Mouse (Mus musculus): ENCODE measurements around the gene Bend6. TPM values are rescaled to one million over a fixed set of nuclear protein-coding genes. Genes with fewer than 3 reads are reported as not detected.

Gene Bend6
- polyA plus RNA-seq, 1 experiment from 2014 or later: 58.6 TPM

GRCm38 (mm10) chr1:33916554-33916953, 8.9 kb upstream of the Bend6 start:
- H3K9ac ChIP-seq (replicated peaks; ENCODE audit: low read depth, low read length): no peak overlapping the region
- H3K27me3 ChIP-seq (replicated peaks; ENCODE audit: control insufficient read depth, insufficient read depth, low read length): no peaks in the 10 kb centered on the region
- H3K4me2 ChIP-seq (ENCODE audit: low read length): no peak overlapping the region
- no peaks in the 10 kb centered on the region for H3K4me1 ChIP-seq (replicated peaks; ENCODE audit: control insufficient read depth, insufficient read depth, low read length)
- no peaks in the 10 kb centered on the region for H3K36me3 ChIP-seq (ENCODE audit: control insufficient read depth, insufficient read depth)
- WGBS: 87% methylated on average over 5 of the region's 5 CpGs
- no peak overlapping the region for H3K27ac ChIP-seq (ENCODE audit: low read length)
- no peaks in the 10 kb centered on the region; the same call in 1 of the 2 replicates for H3K9me3 ChIP-seq (ENCODE audit: control insufficient read depth, low read length)
- H3K4me3 ChIP-seq (replicated peaks; ENCODE audit: low read length): no peak overlapping the region
- ATAC-seq: no peak

- H3K9ac ChIP-seq (replicated peaks; ENCODE audit: low read depth, low read length): no peak overlapping the region
- ATAC-seq: no peak
- WGBS: 72% methylated on average over 8 of the region's 8 CpGs
- H3K27ac ChIP-seq (ENCODE audit: low read length): no peak overlapping the region
- no peaks in the 10 kb centered on the region; the same call in 1 of the 2 replicates for H3K27me3 ChIP-seq (replicated peaks; ENCODE audit: control insufficient read depth, insufficient read depth, low read length)
- no peaks in the 10 kb centered on the region; the same call in 1 of the 2 replicates for H3K9me3 ChIP-seq (ENCODE audit: control insufficient read depth, low read length)
- no peak overlapping the region for H3K4me2 ChIP-seq (ENCODE audit: low read length)
- peaks cover 24% of the 10 kb centered on the region for H3K4me1 ChIP-seq (replicated peaks; ENCODE audit: control insufficient read depth, insufficient read depth, low read length)
- H3K4me3 ChIP-seq (replicated peaks; ENCODE audit: low read length): no peak overlapping the region
- H3K36me3 ChIP-seq (ENCODE audit: control insufficient read depth, insufficient read depth): no peaks in the 10 kb centered on the region
Measured at GRCm38 (mm10) chr1:33911589-33911988, 4.0 kb upstream of the Bend6 start.

GRCm38 (mm10) chr1:33908191-33908962, 761 bp upstream of the Bend6 start, which contains the start of gene Dst:
Dst (plus strand) TSS chr1:33908225.
- Histone ChIP-seq H3K4me3 (replicated peaks; ENCODE audit: low read length) (peak within 1 kb of the TSS; percentile 75), H3K9me3 (ENCODE audit: control insufficient read depth, low read length) (no peaks in the 10 kb centered on the region), H3K4me2 (ENCODE audit: low read length) (peak within 1 kb of the TSS; percentile 83), H3K27ac (ENCODE audit: low read length) (peak within 1 kb of the TSS; percentile 78), H3K27me3 (replicated peaks; ENCODE audit: control insufficient read depth, insufficient read depth, low read length) (no peaks in the 10 kb centered on the region; the same call in 1 of the 2 replicates), H3K36me3 (ENCODE audit: control insufficient read depth, insufficient read depth) (no peaks in the 10 kb centered on the region), H3K4me1 (replicated peaks; ENCODE audit: control insufficient read depth, insufficient read depth, low read length) (peaks cover 27% of the 10 kb centered on the region), H3K9ac (replicated peaks; ENCODE audit: low read depth, low read length) (peak within 1 kb of the TSS; percentile 74)
- ATAC-seq: no peak
- 4% methylated on average over 43 of the region's 44 CpGs for WGBS

GRCm38 (mm10) chr1:33906927-33907326, 689 bp downstream of the Bend6 start:
- 1% methylated on average over 20 of the region's 20 CpGs for WGBS
- Histone ChIP-seq H3K9me3 (ENCODE audit: control insufficient read depth, low read length) (no peaks in the 10 kb centered on the region), H3K4me2 (ENCODE audit: low read length) (peak overlapping the region; percentile 83), H3K27me3 (replicated peaks; ENCODE audit: control insufficient read depth, insufficient read depth, low read length) (no peaks in the 10 kb centered on the region; the same call in 1 of the 2 replicates), H3K4me3 (replicated peaks; ENCODE audit: low read length) (peak overlapping the region; percentile 75), H3K36me3 (ENCODE audit: control insufficient read depth, insufficient read depth) (no peaks in the 10 kb centered on the region), H3K4me1 (replicated peaks; ENCODE audit: control insufficient read depth, insufficient read depth, low read length) (peaks cover 27% of the 10 kb centered on the region), H3K9ac (replicated peaks; ENCODE audit: low read depth, low read length) (peak overlapping the region; percentile 74), H3K27ac (ENCODE audit: low read length) (peak overlapping the region; percentile 78)
- ATAC-seq: peak; percentile 11

GRCm38 (mm10) chr1:33906216-33906615, 1.4 kb downstream of the Bend6 start:
- WGBS: 29% methylated on average over 10 of the region's 10 CpGs
- peak overlapping the region; percentile 83 for H3K4me2 ChIP-seq (ENCODE audit: low read length)
- H3K4me3 ChIP-seq (replicated peaks; ENCODE audit: low read length): peak overlapping the region; percentile 25
- H3K36me3 ChIP-seq (ENCODE audit: control insufficient read depth, insufficient read depth): no peaks in the 10 kb centered on the region
- H3K9me3 ChIP-seq (ENCODE audit: control insufficient read depth, low read length): no peaks in the 10 kb centered on the region
- no peaks in the 10 kb centered on the region; the same call in 1 of the 2 replicates for H3K27me3 ChIP-seq (replicated peaks; ENCODE audit: control insufficient read depth, insufficient read depth, low read length)
- H3K9ac ChIP-seq (replicated peaks; ENCODE audit: low read depth, low read length): peak overlapping the region; percentile 15; the same call in 1 of the 2 replicates
- H3K27ac ChIP-seq (ENCODE audit: low read length): no peak overlapping the region; the same call in 1 of the 2 replicates
- ATAC-seq: no peak
- H3K4me1 ChIP-seq (replicated peaks; ENCODE audit: control insufficient read depth, insufficient read depth, low read length): peaks cover 27% of the 10 kb centered on the region

GRCm38 (mm10) chr1:33903587-33903986, 4.0 kb downstream of the Bend6 start:
- Histone ChIP-seq H3K27me3 (replicated peaks; ENCODE audit: control insufficient read depth, insufficient read depth, low read length) (no peaks in the 10 kb centered on the region), H3K4me2 (ENCODE audit: low read length) (no peak overlapping the region), H3K4me1 (replicated peaks; ENCODE audit: control insufficient read depth, insufficient read depth, low read length) (peaks cover 12% of the 10 kb centered on the region), H3K9ac (replicated peaks; ENCODE audit: low read depth, low read length) (no peak overlapping the region), H3K36me3 (ENCODE audit: control insufficient read depth, insufficient read depth) (no peaks in the 10 kb centered on the region), H3K4me3 (replicated peaks; ENCODE audit: low read length) (no peak overlapping the region), H3K9me3 (ENCODE audit: control insufficient read depth, low read length) (no peaks in the 10 kb centered on the region), H3K27ac (ENCODE audit: low read length) (no peak overlapping the region)
- ATAC-seq: no peak
- WGBS: 40% methylated on average over 9 of the region's 9 CpGs

GRCm38 (mm10) chr1:33900175-33900574, 7.4 kb downstream of the Bend6 start:
- H3K9ac ChIP-seq (replicated peaks; ENCODE audit: low read depth, low read length): no peak overlapping the region
- 84% methylated on average over 8 of the region's 8 CpGs for WGBS
- no peak for ATAC-seq
- H3K27me3 ChIP-seq (replicated peaks; ENCODE audit: control insufficient read depth, insufficient read depth, low read length): no peaks in the 10 kb centered on the region
- H3K4me2 ChIP-seq (ENCODE audit: low read length): no peak overlapping the region
- no peak overlapping the region for H3K4me3 ChIP-seq (replicated peaks; ENCODE audit: low read length)
- no peak overlapping the region for H3K27ac ChIP-seq (ENCODE audit: low read length)
- no peaks in the 10 kb centered on the region for H3K36me3 ChIP-seq (ENCODE audit: control insufficient read depth, insufficient read depth)
- no peaks in the 10 kb centered on the region for H3K9me3 ChIP-seq (ENCODE audit: control insufficient read depth, low read length)
- H3K4me1 ChIP-seq (replicated peaks; ENCODE audit: control insufficient read depth, insufficient read depth, low read length): 0 out of 2 replicates have a peak, but pooled peaks cover 4% of the 10 kb centered on the region

- Histone ChIP-seq H3K4me2 (ENCODE audit: low read length) (no peak overlapping the region), H3K36me3 (ENCODE audit: control insufficient read depth, insufficient read depth) (no peaks in the 10 kb centered on the region), H3K9ac (replicated peaks; ENCODE audit: low read depth, low read length) (no peak overlapping the region), H3K4me3 (replicated peaks; ENCODE audit: low read length) (no peak overlapping the region), H3K9me3 (ENCODE audit: control insufficient read depth, low read length) (no peaks in the 10 kb centered on the region), H3K4me1 (replicated peaks; ENCODE audit: control insufficient read depth, insufficient read depth, low read length) (0 out of 2 replicates have a peak, but pooled peaks cover 4% of the 10 kb centered on the region), H3K27me3 (replicated peaks; ENCODE audit: control insufficient read depth, insufficient read depth, low read length) (no peaks in the 10 kb centered on the region), H3K27ac (ENCODE audit: low read length) (no peak overlapping the region)
- 95% methylated on average over 6 of the region's 6 CpGs for WGBS
- ATAC-seq: no peak
Measured at GRCm38 (mm10) chr1:33898373-33898772, 9.2 kb downstream of the Bend6 start.

- no peaks in the 10 kb centered on the region for H3K9me3 ChIP-seq (ENCODE audit: control insufficient read depth, low read length)
- H3K27me3 ChIP-seq (replicated peaks; ENCODE audit: control insufficient read depth, insufficient read depth, low read length): no peaks in the 10 kb centered on the region
- no peaks in the 10 kb centered on the region for H3K36me3 ChIP-seq (ENCODE audit: control insufficient read depth, insufficient read depth)
- H3K4me3 ChIP-seq (replicated peaks; ENCODE audit: low read length): no peak overlapping the region
- H3K27ac ChIP-seq (ENCODE audit: low read length): no peak overlapping the region
- 0 out of 2 replicates have a peak, but pooled peaks cover 4% of the 10 kb centered on the region for H3K4me1 ChIP-seq (replicated peaks; ENCODE audit: control insufficient read depth, insufficient read depth, low read length)
- WGBS: 90% methylated on average over 11 of the region's 11 CpGs
- no peak overlapping the region for H3K4me2 ChIP-seq (ENCODE audit: low read length)
- no peak for ATAC-seq
- no peak overlapping the region for H3K9ac ChIP-seq (replicated peaks; ENCODE audit: low read depth, low read length)
Measured at GRCm38 (mm10) chr1:33897426-33897825, 10.2 kb downstream of the Bend6 start.

Data from forebrain, embryonic 16.5 days (tissue).